Mouse (Mus musculus): ENCODE data around the gene Slc1a1. TPM values are rescaled to one million over a fixed set of nuclear protein-coding genes. Genes with fewer than 3 reads are reported as not detected.

Gene Slc1a1
- polyA plus RNA-seq, 1 experiment from 2014 or later, result 3.5 TPM

GRCm38 (mm10) chr19:28806276-28806675, 28.6 kb upstream of the Slc1a1 start:
- no peak overlapping the region for H3K4me3 ChIP-seq (ENCODE audit: low read depth, low read length)
- H3K9me3 ChIP-seq (ENCODE audit: low read depth, low read length), result no peaks in the 10 kb centered on the region
- H3K9ac ChIP-seq, result no peak overlapping the region
- ATAC-seq (ENCODE audit: insufficient read depth) (no peak), DNase-seq (no peak)
- no peak overlapping the region for H3K27ac ChIP-seq (ENCODE audit: low read depth)
- no peaks in the 10 kb centered on the region for H3K27me3 ChIP-seq (ENCODE audit: insufficient read depth, low read length)
- H3K4me2 ChIP-seq, result no peak overlapping the region
- no peak for TF ChIP-seq CTCF (IDR thresholded peaks at IDR 0.05; ENCODE audit: low read depth)
- WGBS, result 87% methylated on average over 6 of the region's 6 CpGs
- H3K36me3 ChIP-seq (ENCODE audit: insufficient read depth), result no peaks in the 10 kb centered on the region
- H3K4me1 ChIP-seq (ENCODE audit: insufficient read depth), result no peaks in the 10 kb centered on the region

- Histone ChIP-seq H3K9ac (no peak overlapping the region), H3K4me3 (ENCODE audit: low read depth, low read length) (no peak overlapping the region), H3K9me3 (ENCODE audit: low read depth, low read length) (no peaks in the 10 kb centered on the region), H3K4me1 (ENCODE audit: insufficient read depth) (no peaks in the 10 kb centered on the region), H3K27me3 (ENCODE audit: insufficient read depth, low read length) (no peaks in the 10 kb centered on the region), H3K36me3 (ENCODE audit: insufficient read depth) (no peaks in the 10 kb centered on the region), H3K27ac (ENCODE audit: low read depth) (no peak overlapping the region), H3K4me2 (no peak overlapping the region)
- no peak for TF ChIP-seq CTCF (IDR thresholded peaks at IDR 0.05; ENCODE audit: low read depth)
- ATAC-seq (ENCODE audit: insufficient read depth), result no peak
- WGBS, result 88% methylated on average over 11 of the region's 11 CpGs
- no peak for DNase-seq
Observed at GRCm38 (mm10) chr19:28806821-28807496, 27.9 kb upstream of the Slc1a1 start.

- no peak for DNase-seq
- Histone ChIP-seq H3K9me3 (ENCODE audit: low read depth, low read length) (no peaks in the 10 kb centered on the region), H3K4me1 (ENCODE audit: insufficient read depth) (no peaks in the 10 kb centered on the region), H3K36me3 (ENCODE audit: insufficient read depth) (no peaks in the 10 kb centered on the region), H3K4me3 (ENCODE audit: low read depth, low read length) (no peak overlapping the region), H3K9ac (no peak overlapping the region), H3K27me3 (ENCODE audit: insufficient read depth, low read length) (no peaks in the 10 kb centered on the region), H3K27ac (ENCODE audit: low read depth) (no peak overlapping the region), H3K4me2 (no peak overlapping the region)
- ATAC-seq (ENCODE audit: insufficient read depth), result no peak
- WGBS, result 56% methylated on average over 2 of the region's 2 CpGs
- no peak for TF ChIP-seq CTCF (IDR thresholded peaks at IDR 0.05; ENCODE audit: low read depth)
Observed at GRCm38 (mm10) chr19:28807497-28807871, 27.4 kb upstream of the Slc1a1 start.

GRCm38 (mm10) chr19:28818286-28818685, 16.6 kb upstream of the Slc1a1 start:
- DNase-seq, result peak; percentile 87
- TF ChIP-seq CTCF (IDR thresholded peaks at IDR 0.05; ENCODE audit: low read depth), result no peak

GRCm38 (mm10) chr19:28827697-28828328, 7.0 kb upstream of the Slc1a1 start:
- H3K36me3 ChIP-seq (ENCODE audit: insufficient read depth), result no peaks in the 10 kb centered on the region
- ATAC-seq (ENCODE audit: insufficient read depth) (peak; percentile 91), DNase-seq (peak; percentile 89)
- no peaks in the 10 kb centered on the region for H3K9me3 ChIP-seq (ENCODE audit: low read depth, low read length)
- H3K27ac ChIP-seq (ENCODE audit: low read depth), result peak overlapping the region; percentile 21; the same call in 1 of the 2 replicates
- H3K4me1 ChIP-seq (ENCODE audit: insufficient read depth), result peaks cover 8% of the 10 kb centered on the region; the same call in 1 of the 2 replicates
- H3K4me2 ChIP-seq, result peak overlapping the region; percentile 41
- no peak for TF ChIP-seq CTCF (IDR thresholded peaks at IDR 0.05; ENCODE audit: low read depth)
- H3K4me3 ChIP-seq (ENCODE audit: low read depth, low read length), result no peak overlapping the region
- no peaks in the 10 kb centered on the region for H3K27me3 ChIP-seq (ENCODE audit: insufficient read depth, low read length)
- H3K9ac ChIP-seq, result no peak overlapping the region
- 26% methylated on average over 15 of the region's 15 CpGs for WGBS

More at GRCm38 (mm10) chr19:28818286-28818685, 16.6 kb upstream of the Slc1a1 start:
- H3K4me3 ChIP-seq (ENCODE audit: low read depth, low read length), result no peak overlapping the region
- no peak for ATAC-seq (ENCODE audit: insufficient read depth)
- 72% methylated on average over 4 of the region's 4 CpGs for WGBS
- H3K27ac ChIP-seq (ENCODE audit: low read depth), result no peak overlapping the region
- H3K4me1 ChIP-seq (ENCODE audit: insufficient read depth), result no peaks in the 10 kb centered on the region
- no peaks in the 10 kb centered on the region for H3K36me3 ChIP-seq (ENCODE audit: insufficient read depth)
- no peaks in the 10 kb centered on the region for H3K9me3 ChIP-seq (ENCODE audit: low read depth, low read length)
- H3K9ac ChIP-seq, result no peak overlapping the region
- H3K27me3 ChIP-seq (ENCODE audit: insufficient read depth, low read length), result no peaks in the 10 kb centered on the region
- no peak overlapping the region for H3K4me2 ChIP-seq

- no peaks in the 10 kb centered on the region for H3K36me3 ChIP-seq (ENCODE audit: insufficient read depth)
- no peak overlapping the region for H3K4me2 ChIP-seq
- no peaks in the 10 kb centered on the region for H3K9me3 ChIP-seq (ENCODE audit: low read depth, low read length)
- DNase-seq (peak; percentile 74), ATAC-seq (ENCODE audit: insufficient read depth) (peak; percentile 55; the same call in 1 of the 2 replicates)
- TF ChIP-seq CTCF (IDR thresholded peaks at IDR 0.05; ENCODE audit: low read depth), result no peak
- H3K4me1 ChIP-seq (ENCODE audit: insufficient read depth), result peaks cover 12% of the 10 kb centered on the region; the same call in 1 of the 2 replicates
- peaks cover 19% of the 10 kb centered on the region for H3K27me3 ChIP-seq (ENCODE audit: insufficient read depth, low read length)
- no peak overlapping the region for H3K4me3 ChIP-seq (ENCODE audit: low read depth, low read length)
- no peak overlapping the region for H3K9ac ChIP-seq
- H3K27ac ChIP-seq (ENCODE audit: low read depth), result no peak overlapping the region
Observed at GRCm38 (mm10) chr19:28831324-28831723, 3.5 kb upstream of the Slc1a1 start.

- no peak for TF ChIP-seq CTCF (IDR thresholded peaks at IDR 0.05; ENCODE audit: low read depth)
- H3K27ac ChIP-seq (ENCODE audit: low read depth), result no peak overlapping the region
- 92% methylated on average over 3 of the region's 3 CpGs for WGBS
- no peaks in the 10 kb centered on the region for H3K36me3 ChIP-seq (ENCODE audit: insufficient read depth)
- H3K9ac ChIP-seq, result no peak overlapping the region
- H3K9me3 ChIP-seq (ENCODE audit: low read depth, low read length), result no peaks in the 10 kb centered on the region
- no peak overlapping the region for H3K4me3 ChIP-seq (ENCODE audit: low read depth, low read length)
- H3K4me2 ChIP-seq, result no peak overlapping the region
- H3K27me3 ChIP-seq (ENCODE audit: insufficient read depth, low read length), result peaks cover 23% of the 10 kb centered on the region
- peaks cover 12% of the 10 kb centered on the region; the same call in 1 of the 2 replicates for H3K4me1 ChIP-seq (ENCODE audit: insufficient read depth)
- DNase-seq, result no peak
- no peak for ATAC-seq (ENCODE audit: insufficient read depth)
Observed at GRCm38 (mm10) chr19:28832605-28833004, 2.2 kb upstream of the Slc1a1 start.

Data from lung, embryonic 14.5 days (tissue).